Mouse (Mus musculus): Measurements from ENCODE around the gene Retreg2. TPM values are rescaled to one million over a fixed set of nuclear protein-coding genes. Genes with fewer than 3 reads are reported as not detected.

Retreg2 gene
- total and polyA plus RNA-seq, 2 experiments from 2014 or later, result 137 to 240 TPM

GRCm38 (mm10) chr1:75133421-75134207 is 9.0 kb upstream of the Retreg2 start, which contains the start of gene Slc23a3:
Gene Slc23a3 (minus strand): TSS chr1:75133890.
- TF ChIP-seq CTCF (IDR thresholded peaks at IDR 0.05; ENCODE audit: low read depth), result no peak
- no peak for ATAC-seq

GRCm38 (mm10) chr1:75136293-75136692 is 6.3 kb upstream of the Retreg2 start:
- DNase-seq (ENCODE audit: low spot score) (no peak), ATAC-seq (no peak)
- Histone ChIP-seq H3K27me3 (ENCODE audit: insufficient read depth, low read length) (no peaks in the 10 kb centered on the region), H3K27ac (no peak overlapping the region), H3K36me3 (ENCODE audit: insufficient read depth, low read length) (peaks cover 35% of the 10 kb centered on the region), H3K9me3 (ENCODE audit: low read length) (no peaks in the 10 kb centered on the region), H3K4me3 (ENCODE audit: low read length) (no peak overlapping the region), H3K4me2 (ENCODE audit: low read depth, low read length) (no peak overlapping the region), H3K4me1 (ENCODE audit: insufficient read depth, low read length) (peaks cover 8% of the 10 kb centered on the region), H3K9ac (replicated peaks; ENCODE audit: low read length) (no peak overlapping the region)
- 88% methylated on average over 6 of the region's 6 CpGs for WGBS
- no peak for TF ChIP-seq CTCF (IDR thresholded peaks at IDR 0.05; ENCODE audit: low read depth)

More at GRCm38 (mm10) chr1:75133421-75134207, 9.0 kb upstream of the Retreg2 start, which contains the start of gene Slc23a3:
- Histone ChIP-seq H3K9me3 (ENCODE audit: low read length) (no peaks in the 10 kb centered on the region), H3K27me3 (ENCODE audit: insufficient read depth, low read length) (no peaks in the 10 kb centered on the region), H3K4me3 (ENCODE audit: low read length) (no peak within 1 kb of the TSS), H3K4me1 (ENCODE audit: insufficient read depth, low read length) (no peaks in the 10 kb centered on the region), H3K27ac (no peak within 1 kb of the TSS), H3K4me2 (ENCODE audit: low read depth, low read length) (no peak within 1 kb of the TSS), H3K9ac (replicated peaks; ENCODE audit: low read length) (no peak within 1 kb of the TSS), H3K36me3 (ENCODE audit: insufficient read depth, low read length) (peaks cover 27% of the 10 kb centered on the region)
- 72% methylated on average over 12 of the region's 12 CpGs for WGBS
- DNase-seq (ENCODE audit: low spot score), result no peak

- Histone ChIP-seq H3K27ac (no peak overlapping the region), H3K4me1 (ENCODE audit: insufficient read depth, low read length) (peaks cover 8% of the 10 kb centered on the region), H3K9ac (replicated peaks; ENCODE audit: low read length) (no peak overlapping the region), H3K27me3 (ENCODE audit: insufficient read depth, low read length) (no peaks in the 10 kb centered on the region), H3K4me2 (ENCODE audit: low read depth, low read length) (no peak overlapping the region), H3K4me3 (ENCODE audit: low read length) (no peak overlapping the region), H3K36me3 (ENCODE audit: insufficient read depth, low read length) (peaks cover 35% of the 10 kb centered on the region), H3K9me3 (ENCODE audit: low read length) (no peaks in the 10 kb centered on the region)
- 85% methylated on average over 3 of the region's 3 CpGs for WGBS
- DNase-seq (ENCODE audit: low spot score), result no peak
- ATAC-seq, result no peak
- TF ChIP-seq CTCF (IDR thresholded peaks at IDR 0.05; ENCODE audit: low read depth), result no peak
Measured at GRCm38 (mm10) chr1:75136730-75137129, 5.8 kb upstream of the Retreg2 start.

- no peak for DNase-seq (ENCODE audit: low spot score)
- peaks cover 8% of the 10 kb centered on the region for H3K4me1 ChIP-seq (ENCODE audit: insufficient read depth, low read length)
- H3K36me3 ChIP-seq (ENCODE audit: insufficient read depth, low read length), result peaks cover 35% of the 10 kb centered on the region
- no peaks in the 10 kb centered on the region for H3K9me3 ChIP-seq (ENCODE audit: low read length)
- TF ChIP-seq CTCF (IDR thresholded peaks at IDR 0.05; ENCODE audit: low read depth), result no peak
- H3K27ac ChIP-seq, result no peak overlapping the region
- H3K4me3 ChIP-seq (ENCODE audit: low read length), result no peak overlapping the region
- H3K4me2 ChIP-seq (ENCODE audit: low read depth, low read length), result no peak overlapping the region
- 91% methylated on average over 2 of the region's 2 CpGs for WGBS
- no peak overlapping the region for H3K9ac ChIP-seq (replicated peaks; ENCODE audit: low read length)
- no peak for ATAC-seq
- H3K27me3 ChIP-seq (ENCODE audit: insufficient read depth, low read length), result no peaks in the 10 kb centered on the region
Measured at GRCm38 (mm10) chr1:75138448-75138847, 4.1 kb upstream of the Retreg2 start.

- Histone ChIP-seq H3K9ac (replicated peaks; ENCODE audit: low read length) (peak overlapping the region; percentile 96), H3K36me3 (ENCODE audit: insufficient read depth, low read length) (peaks cover 39% of the 10 kb centered on the region), H3K4me2 (ENCODE audit: low read depth, low read length) (peak overlapping the region; percentile 97), H3K9me3 (ENCODE audit: low read length) (no peaks in the 10 kb centered on the region), H3K27me3 (ENCODE audit: insufficient read depth, low read length) (no peaks in the 10 kb centered on the region), H3K27ac (peak overlapping the region; percentile 98; the same call in 1 of the 2 replicates), H3K4me3 (ENCODE audit: low read length) (peak overlapping the region; percentile 91), H3K4me1 (ENCODE audit: insufficient read depth, low read length) (peaks cover 13% of the 10 kb centered on the region)
- WGBS, result 59% methylated on average over 4 of the region's 4 CpGs
- DNase-seq (ENCODE audit: low spot score), result no peak
- no peak for TF ChIP-seq CTCF (IDR thresholded peaks at IDR 0.05; ENCODE audit: low read depth)
- no peak for ATAC-seq
Measured at GRCm38 (mm10) chr1:75140601-75141190, 1.9 kb upstream of the Retreg2 start.

GRCm38 (mm10) chr1:75141486-75142190 is 940 bp upstream of the Retreg2 start:
- Histone ChIP-seq H3K27ac (peak overlapping the region; percentile 98), H3K36me3 (ENCODE audit: insufficient read depth, low read length) (peaks cover 40% of the 10 kb centered on the region), H3K9me3 (ENCODE audit: low read length) (no peaks in the 10 kb centered on the region), H3K4me3 (ENCODE audit: low read length) (peak overlapping the region; percentile 91), H3K4me2 (ENCODE audit: low read depth, low read length) (peak overlapping the region; percentile 97), H3K27me3 (ENCODE audit: insufficient read depth, low read length) (no peaks in the 10 kb centered on the region), H3K9ac (replicated peaks; ENCODE audit: low read length) (peak overlapping the region; percentile 96), H3K4me1 (ENCODE audit: insufficient read depth, low read length) (peaks cover 13% of the 10 kb centered on the region)
- WGBS, result under 1% methylated on average over 52 of the region's 53 CpGs
- ATAC-seq (no peak; the same call in 1 of the 2 replicates), DNase-seq (ENCODE audit: low spot score) (peak; percentile 47)
- no peak for TF ChIP-seq CTCF (IDR thresholded peaks at IDR 0.05; ENCODE audit: low read depth)

All from hindbrain, postnatal 0 days (tissue).